10 mouse cellular contexts compared by ENCODE assay signal in the genomic region with DNA sequence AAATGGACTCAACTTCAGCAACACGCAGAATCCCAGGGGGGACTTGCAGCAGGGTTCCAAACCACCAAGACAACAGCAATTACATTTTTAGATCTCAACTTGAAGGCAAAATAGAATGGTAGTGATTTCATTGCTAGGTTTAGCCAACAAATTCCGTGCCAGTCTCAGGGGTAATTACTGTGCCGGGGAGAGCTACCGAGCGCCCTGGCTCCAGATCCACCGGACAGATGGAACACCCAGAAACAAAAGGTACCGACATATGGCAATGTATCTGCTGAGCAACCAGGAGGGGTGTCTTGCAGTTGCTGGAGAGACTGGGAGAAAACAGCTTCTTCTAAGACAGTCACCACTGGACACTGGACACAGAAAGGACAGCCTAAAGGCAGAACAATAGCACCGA.
DNase-seq lines count a peak whose midpoint lies in the region; ATAC-seq lines count a peak whose summit lies in the region.
"Had no signal": no experiment of that assay in that cellular context is flagged by ENCODE, and none has a peak within 500 bp of the region (broad histone marks: within the 10 kb centered on the region; RNA-seq: fewer than 3 reads in every experiment).

No protein-coding gene starts in this region.

- peak; percentile 45 to 49 for DNase-seq in left cerebral cortex, adult 18-20 months (ENCODE audit: low spot score in 2 of 2)
- no peak for DNase-seq in left cerebral cortex, postnatal 14 days (ENCODE audit: low spot score in 2 of 2)
- peak; percentile 98 for DNase-seq in brain, adult 2 months (ENCODE audit: low read depth, low spot score)
- DNase-seq in cerebellum, adult 11-12 months: peak; percentile 97
- DNase-seq in layer of hippocampus, adult 18-20 months (ENCODE audit: low spot score in 2 of 2): peak; percentile 42 to 65
- DNase-seq in gastrocnemius, postnatal 14 days: no peak
- DNase-seq: adrenal gland, adult 8-10 months; lung, adult 2 months; thymus, postnatal 25 days had no signal

- intact Hi-C loops in left cerebral cortex, postnatal 14 days (cut with DNase I): no loop called here
- intact Hi-C loops in gastrocnemius, postnatal 14 days (cut with DNase I; ENCODE audit: low total_unique reads): no loop called here

- no peak for ATAC-seq in megakaryocyte, adult 5-6 weeks (ENCODE audit: poor library complexity, severe bottlenecking)

Comparison
In these comparisons a context has a peak if more than half of its experiments do, and no peak if none do; other contexts are left out.
1. DNase-seq: peak in left cerebral cortex, adult 18-20 months (2 of 2), brain, adult 2 months (single experiment), cerebellum, adult 11-12 months (single experiment) and layer of hippocampus, adult 18-20 months (2 of 2); none in left cerebral cortex, postnatal 14 days (0 of 2) and gastrocnemius, postnatal 14 days (single experiment).